Mouse (Mus musculus) liver (tissue): Measurements from ENCODE around the gene Kcnv2.

Experiments used
- DNase-seq: peaks from one replicate; pipeline ENCODE4 v3.0.0-alpha.2; 2020; ENCODE audit warnings: mixed read lengths

Gene Kcnv2

GRCm38 (mm10) chr19:27322281-27322680, at the start of gene Kcnv2:
TSS of gene Kcnv2 (plus strand) at chr19:27322588.
- no peak for DNase-seq

GRCm38 (mm10) chr19:27273385-27273784, 49.0 kb upstream of the Kcnv2 start:
- DNase-seq, result no peak

- no peak for DNase-seq
These were observed 48.0 kb upstream of the Kcnv2 start for GRCm38 (mm10) chr19:27274382-27274781.

- no peak for DNase-seq
These were observed 43.2 kb upstream of the Kcnv2 start for GRCm38 (mm10) chr19:27279174-27279573.

GRCm38 (mm10) chr19:27310039-27310438, 12.3 kb upstream of the Kcnv2 start:
- DNase-seq, result no peak

GRCm38 (mm10) chr19:27311311-27311710, 11.1 kb upstream of the Kcnv2 start:
- DNase-seq, result no peak

GRCm38 (mm10) chr19:27312266-27313079, 9.9 kb upstream of the Kcnv2 start:
- no peak for DNase-seq

GRCm38 (mm10) chr19:27313080-27313413, 9.3 kb upstream of the Kcnv2 start:
- no peak for DNase-seq

- no peak for DNase-seq
These were observed 5.8 kb upstream of the Kcnv2 start for GRCm38 (mm10) chr19:27316313-27317258.

GRCm38 (mm10) chr19:27317337-27317736, 5.1 kb upstream of the Kcnv2 start:
- no peak for DNase-seq

- no peak for DNase-seq
These were observed 681 bp downstream of the Kcnv2 start for GRCm38 (mm10) chr19:27322911-27323627.

- no peak for DNase-seq
These were observed 3.2 kb downstream of the Kcnv2 start for GRCm38 (mm10) chr19:27325558-27325957.

GRCm38 (mm10) chr19:27327569-27327968, 5.2 kb downstream of the Kcnv2 start:
- no peak for DNase-seq

- DNase-seq, result no peak
These were observed 5.8 kb downstream of the Kcnv2 start for GRCm38 (mm10) chr19:27328166-27328565.

GRCm38 (mm10) chr19:27328644-27329043, 6.3 kb downstream of the Kcnv2 start:
- DNase-seq, result peak; percentile 66

- DNase-seq, result no peak
These were observed 9.9 kb downstream of the Kcnv2 start for GRCm38 (mm10) chr19:27332207-27332794.

GRCm38 (mm10) chr19:27336126-27336917, 13.9 kb downstream of the Kcnv2 start:
- no peak for DNase-seq

- DNase-seq, result no peak
These were observed 24.1 kb downstream of the Kcnv2 start for GRCm38 (mm10) chr19:27346501-27346900.

- no peak for DNase-seq
These were observed 29.3 kb downstream of the Kcnv2 start for GRCm38 (mm10) chr19:27351700-27352099.

GRCm38 (mm10) chr19:27360381-27360780, 38.0 kb downstream of the Kcnv2 start:
- no peak for DNase-seq

GRCm38 (mm10) chr19:27363891-27364290, 41.5 kb downstream of the Kcnv2 start:
- no peak for DNase-seq

- DNase-seq, result peak; percentile 31
These were observed 42.1 kb downstream of the Kcnv2 start for GRCm38 (mm10) chr19:27364521-27364931.
